Mouse (Mus musculus): Measurements from ENCODE around the gene Megf11.

Megf11 gene

DNA sequence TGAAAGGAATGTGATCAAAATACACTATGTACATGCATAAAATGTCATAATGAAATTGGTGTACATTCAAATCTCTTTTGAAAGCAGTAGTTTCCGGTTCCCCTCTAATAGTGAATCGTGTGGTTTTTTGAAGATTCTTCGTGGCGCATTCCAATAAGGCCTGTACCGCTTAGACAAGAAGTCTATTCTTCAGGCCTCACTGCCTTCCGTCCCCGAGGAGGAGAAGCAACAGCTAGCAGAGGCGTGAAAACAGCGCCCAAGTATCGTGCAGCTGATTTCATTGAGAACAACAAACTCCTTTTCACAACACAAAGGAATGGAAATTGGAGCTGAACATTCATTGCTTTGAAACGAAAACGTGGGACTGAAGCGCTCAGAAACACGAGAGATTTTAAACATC is 372.6 kb downstream of the Megf11 start:
- DNase-seq (ENCODE audit: low read depth) = no peak

Data from fibroblast of lung, adult 2 months (primary cell).